Mouse (Mus musculus) retina, adult 2 months (tissue): ENCODE data around the gene Cers6.

Experiments used
- DNase-seq: peaks from one replicate; pipeline ENCODE4 v3.0.0-alpha.2; 2012; ENCODE audit warnings: low read depth, low spot score

The Cers6 gene

GRCm38 (mm10) chr2:68916299-68916698, 55.1 kb downstream of the Cers6 start:
- no peak for DNase-seq

DNA sequence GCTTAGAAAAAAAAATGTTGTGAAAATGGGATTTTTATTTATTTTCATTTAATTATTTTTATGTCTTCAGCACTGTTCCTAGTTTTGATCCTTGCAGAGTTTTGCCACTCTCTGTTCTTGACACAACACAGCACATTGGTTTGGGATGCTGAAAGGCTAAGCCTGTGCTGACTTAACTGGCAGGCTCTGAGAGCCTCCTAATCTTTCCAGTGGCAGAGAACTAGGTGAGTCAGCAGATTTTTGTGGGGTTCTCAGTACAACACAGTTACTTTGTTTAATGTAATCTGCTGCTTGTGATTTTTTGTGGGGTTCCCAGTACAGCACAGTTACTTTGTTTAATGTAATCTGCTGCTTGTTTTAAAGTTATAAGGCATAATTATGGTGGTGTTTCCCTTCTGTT, 55.8 kb downstream of the Cers6 start:
- no peak for DNase-seq

DNA sequence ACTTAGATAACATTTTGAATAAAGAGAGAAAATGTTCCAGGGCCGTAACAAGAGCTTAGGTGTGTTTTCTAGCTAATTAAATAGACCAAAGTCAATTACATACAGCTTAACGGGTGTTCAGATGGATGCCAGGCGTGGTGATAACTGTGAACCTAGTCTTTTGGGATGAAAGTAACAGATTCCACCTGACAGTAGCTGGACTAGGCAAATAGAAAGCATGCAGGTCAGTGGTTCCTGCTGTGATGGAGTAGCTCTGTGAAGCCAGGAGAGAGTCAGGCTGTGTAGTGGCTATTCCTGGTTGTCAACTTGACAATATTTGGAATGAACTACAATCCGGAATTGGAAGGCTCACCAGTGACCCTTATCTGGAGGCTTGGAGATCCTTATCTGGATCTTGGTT, 56.3 kb downstream of the Cers6 start:
- DNase-seq, result no peak

DNA sequence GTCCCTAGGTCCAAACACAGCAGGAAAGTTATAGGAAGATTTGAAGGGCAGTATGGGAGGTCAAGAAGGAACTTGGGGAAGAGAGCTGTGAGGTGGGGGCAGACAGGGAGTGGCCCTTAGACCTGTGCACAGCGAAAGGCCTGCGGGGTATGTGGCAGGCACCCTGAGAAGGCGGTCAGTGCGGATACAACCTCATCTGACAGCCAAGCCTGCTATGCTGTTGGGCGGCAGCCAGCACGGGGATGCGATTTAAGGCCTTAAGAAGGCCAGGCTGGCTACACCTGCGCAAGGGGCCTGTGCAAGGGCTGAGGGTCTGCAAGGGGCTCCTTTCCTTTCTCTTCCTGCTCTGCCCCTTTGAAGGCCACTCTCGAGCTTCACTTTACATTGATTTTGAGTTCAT, 63.1 kb downstream of the Cers6 start:
- no peak for DNase-seq

GRCm38 (mm10) chr2:68925542-68925941, 64.3 kb downstream of the Cers6 start:
- no peak for DNase-seq

DNA sequence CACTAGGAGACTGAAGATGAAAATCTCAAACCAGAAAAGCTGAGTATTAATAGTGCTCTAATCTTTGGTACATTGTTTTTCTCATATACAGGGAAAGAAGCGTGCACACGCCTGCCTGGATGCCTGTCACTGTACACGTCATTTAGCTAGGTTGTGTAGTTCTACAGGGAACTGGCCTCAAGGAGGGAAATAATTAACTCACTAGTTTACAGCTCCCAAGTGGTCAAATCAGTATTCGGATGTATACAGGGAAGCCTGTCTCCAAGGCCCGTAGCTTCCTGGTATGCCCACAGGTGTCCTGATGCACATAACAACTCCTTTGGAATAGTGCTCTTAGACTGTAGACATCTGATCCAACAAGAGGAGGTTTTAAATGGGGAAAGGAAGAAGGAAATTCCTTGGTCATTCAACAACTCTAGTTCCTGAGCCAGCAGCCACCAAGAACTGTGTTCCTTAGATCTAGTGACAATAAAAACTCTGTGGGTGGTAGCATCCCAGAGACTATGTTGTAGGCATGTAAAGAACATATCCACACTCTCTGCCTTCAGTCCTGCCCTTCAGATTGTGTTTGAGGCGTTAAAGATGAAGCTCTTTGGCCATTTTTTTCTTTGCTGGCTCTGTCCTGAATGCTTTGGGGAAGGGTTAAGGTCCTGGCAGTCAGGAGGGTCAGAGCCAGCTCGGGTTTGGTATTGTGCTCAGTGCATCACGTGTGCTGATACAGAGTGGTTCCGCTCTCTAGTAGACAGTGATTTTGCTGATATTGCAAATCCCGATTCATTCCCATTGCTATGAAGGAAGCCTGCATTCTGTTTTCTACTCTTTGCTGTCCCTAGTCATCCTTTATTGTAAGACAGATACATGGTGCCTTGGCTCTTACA, 65.9 kb downstream of the Cers6 start:
- no peak for DNase-seq

- no peak for DNase-seq
Measured at GRCm38 (mm10) chr2:68932240-68932639, 71.0 kb downstream of the Cers6 start.

- DNase-seq, result no peak
Measured at GRCm38 (mm10) chr2:68932656-68933055, 71.4 kb downstream of the Cers6 start.

GRCm38 (mm10) chr2:68934651-68935050, 73.4 kb downstream of the Cers6 start:
- DNase-seq, result no peak

- no peak for DNase-seq
Measured at GRCm38 (mm10) chr2:68935721-68936294, 74.6 kb downstream of the Cers6 start.

- DNase-seq, result no peak
Measured at GRCm38 (mm10) chr2:68936773-68937172, 75.5 kb downstream of the Cers6 start.

GRCm38 (mm10) chr2:68937833-68938232, 76.6 kb downstream of the Cers6 start:
- DNase-seq, result no peak

- DNase-seq, result no peak
Measured at GRCm38 (mm10) chr2:68944898-68945297, 83.7 kb downstream of the Cers6 start.

- no peak for DNase-seq
Measured at GRCm38 (mm10) chr2:68945976-68946375, 84.7 kb downstream of the Cers6 start.

DNA sequence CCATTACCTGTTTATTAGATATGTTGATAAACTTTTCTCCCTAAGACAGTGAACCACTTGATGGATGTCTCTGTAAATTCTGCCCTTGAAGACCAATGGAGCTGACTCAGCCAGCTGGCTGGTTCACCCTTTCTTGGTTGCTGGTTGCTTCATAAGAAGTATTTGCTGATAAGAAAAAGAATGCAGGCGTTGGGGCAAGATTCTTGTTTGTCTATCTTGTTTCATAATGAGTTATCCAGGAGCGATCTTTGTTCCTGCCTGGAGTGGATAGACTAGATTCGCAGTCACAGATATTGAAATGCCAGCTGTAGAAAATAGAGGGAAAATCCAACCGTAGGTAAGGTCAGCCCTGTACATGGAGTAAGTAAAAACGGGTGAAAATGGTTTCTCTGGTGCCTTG, 85.6 kb downstream of the Cers6 start:
- no peak for DNase-seq

DNA sequence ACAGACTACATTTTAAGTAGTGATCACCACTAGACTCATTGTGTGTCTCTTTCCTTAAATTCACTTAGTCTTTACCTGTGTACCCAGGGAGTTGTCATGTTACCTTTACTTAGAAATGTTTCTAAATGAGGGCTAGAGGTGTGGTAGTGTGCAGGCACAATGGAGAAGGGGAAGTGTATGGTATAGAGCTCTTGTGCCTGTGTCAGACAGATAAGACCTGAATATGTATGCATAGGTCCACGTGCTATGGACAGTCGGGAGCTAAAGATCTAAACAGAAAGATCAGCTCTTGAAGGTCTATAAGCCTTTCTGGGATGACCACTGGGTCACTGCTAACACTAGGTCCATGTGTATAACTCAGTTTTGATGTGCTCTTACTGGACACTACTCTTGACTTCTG, 87.9 kb downstream of the Cers6 start:
- DNase-seq, result no peak

GRCm38 (mm10) chr2:68949728-68950127, 88.5 kb downstream of the Cers6 start:
- no peak for DNase-seq

- no peak for DNase-seq
Measured at GRCm38 (mm10) chr2:68951706-68952105, 90.5 kb downstream of the Cers6 start.

DNA sequence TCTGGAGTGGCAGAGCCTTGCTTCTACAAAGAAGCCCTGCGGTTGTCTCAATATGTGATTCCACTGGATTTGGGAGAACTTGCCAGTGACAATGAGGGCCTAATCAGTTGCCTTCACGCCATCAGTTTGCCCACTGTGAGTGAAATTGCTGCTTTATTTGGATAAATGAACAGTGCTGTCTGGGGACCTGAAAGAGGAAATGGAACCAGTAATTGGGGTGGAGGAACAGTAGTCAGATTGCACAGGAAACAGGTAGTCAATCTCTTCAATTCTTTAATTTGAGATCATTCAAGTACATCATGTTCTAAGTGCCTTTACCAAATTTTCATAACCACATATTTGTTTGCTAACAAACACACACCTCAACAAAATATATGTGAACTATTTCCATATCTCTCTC, 92.4 kb downstream of the Cers6 start:
- no peak for DNase-seq

GRCm38 (mm10) chr2:68955496-68955895, 94.3 kb downstream of the Cers6 start:
- no peak for DNase-seq

DNA sequence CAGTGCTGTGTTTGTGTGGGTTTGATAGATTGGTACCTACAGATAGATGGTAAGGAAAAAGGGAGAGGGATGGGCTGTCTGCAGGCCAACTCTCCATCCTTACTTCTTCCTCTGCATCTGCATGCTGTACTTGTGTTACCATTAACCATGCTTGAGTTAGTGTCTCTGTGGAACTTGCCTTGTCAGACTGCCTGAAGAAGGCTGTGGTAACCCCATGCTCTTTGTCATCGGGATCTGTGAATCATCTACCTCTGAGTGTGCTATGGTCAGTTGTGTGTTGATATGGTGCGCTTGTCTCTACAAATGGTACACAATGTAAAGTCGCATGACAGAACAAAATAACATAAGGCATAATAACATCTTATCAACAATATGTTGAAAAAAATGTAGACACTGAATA, 94.9 kb downstream of the Cers6 start:
- DNase-seq, result no peak

GRCm38 (mm10) chr2:68957831-68958230, 96.6 kb downstream of the Cers6 start:
- no peak for DNase-seq

DNA sequence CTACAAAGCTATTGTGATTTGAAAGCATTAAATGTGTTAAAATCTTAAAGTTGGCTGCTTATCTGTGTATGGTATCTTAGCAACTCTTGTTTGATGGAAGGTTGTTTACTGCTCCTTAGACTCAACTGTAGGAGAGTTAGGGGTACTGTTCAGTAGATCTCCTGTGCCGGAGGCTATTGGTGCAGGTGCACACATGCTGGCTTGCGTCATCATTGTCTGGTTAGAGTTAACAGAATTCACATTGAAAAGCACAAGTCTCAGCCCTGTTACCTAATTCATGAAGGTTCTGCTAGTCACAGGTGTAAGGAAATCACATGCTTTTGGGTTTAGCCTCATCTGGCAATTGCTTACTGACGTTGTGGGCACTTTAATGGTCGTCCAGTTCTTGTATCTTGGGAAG, 98.3 kb downstream of the Cers6 start:
- no peak for DNase-seq
